Mouse (Mus musculus): Measurements from ENCODE around the gene Scube2.
A peak's percentile ranks its signal among the peaks of the same experiment; 100 is the strongest.

Scube2 gene

DNA sequence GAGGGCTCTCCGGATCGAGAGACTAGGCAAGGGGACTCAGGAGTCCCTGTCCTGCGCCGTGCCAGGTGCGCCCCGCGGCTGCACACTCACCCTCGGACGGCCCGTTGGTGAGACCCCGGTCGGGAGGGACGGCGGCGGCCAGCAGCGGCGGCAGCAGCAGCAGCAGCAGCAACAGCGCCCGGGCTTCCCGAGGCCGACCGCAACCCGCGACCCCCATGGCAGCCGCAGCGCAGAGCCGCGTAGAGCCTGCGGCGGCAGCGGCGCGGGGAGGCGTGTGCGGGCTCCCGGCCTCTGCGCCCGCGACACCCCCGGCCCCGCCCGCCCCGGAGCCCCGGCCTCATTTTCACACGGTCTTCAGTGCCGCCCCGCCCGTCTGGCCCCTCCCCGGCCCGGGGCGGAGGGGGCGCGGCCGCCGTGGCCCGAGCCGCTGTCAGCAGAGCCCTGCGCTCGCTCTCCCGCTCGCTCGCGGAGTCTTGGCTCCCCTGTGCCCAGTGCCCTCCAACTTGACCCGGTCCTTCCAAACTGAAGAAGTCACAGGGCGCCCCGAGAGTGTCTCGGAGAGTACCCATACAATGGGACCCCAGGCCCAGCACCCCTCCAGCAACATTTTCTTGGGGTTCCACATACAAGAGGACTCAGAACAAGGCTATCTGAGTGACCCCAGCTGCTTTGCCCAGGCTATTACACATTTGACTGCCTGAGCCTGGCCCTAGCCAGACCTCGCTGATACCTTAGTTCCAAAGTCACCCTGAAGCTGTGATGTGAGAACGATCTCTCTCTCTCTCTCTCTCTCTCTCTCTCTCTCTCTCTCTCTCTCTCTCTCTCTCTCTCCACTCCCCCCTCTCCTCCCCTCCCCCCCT is at the start of gene Scube2:
Scube2 (minus strand) TSS at position 310 of the 860 bp plus-strand sequence.
- no peak for DNase-seq (ENCODE audit: low read depth)

DNA sequence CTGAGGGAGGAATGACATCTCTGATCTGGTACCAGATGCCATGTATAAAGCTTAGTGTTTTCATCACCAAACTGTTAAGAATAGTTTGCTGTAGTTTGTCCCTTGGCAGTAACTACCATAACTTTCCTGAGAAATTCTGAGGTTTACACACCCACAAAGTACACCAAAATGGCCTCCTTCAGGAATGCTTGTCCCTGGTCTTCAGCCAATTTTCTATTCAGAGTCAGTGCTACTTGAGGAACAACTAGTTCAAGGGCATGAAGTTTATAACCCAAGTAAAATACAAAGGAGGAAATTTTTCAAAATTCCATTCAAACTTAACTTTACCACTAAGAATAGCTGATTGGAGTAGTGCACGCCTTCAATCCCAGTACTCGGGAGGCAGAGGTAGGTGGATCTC is 40.7 kb upstream of the Scube2 start:
- no peak for DNase-seq (ENCODE audit: low read depth)

DNA sequence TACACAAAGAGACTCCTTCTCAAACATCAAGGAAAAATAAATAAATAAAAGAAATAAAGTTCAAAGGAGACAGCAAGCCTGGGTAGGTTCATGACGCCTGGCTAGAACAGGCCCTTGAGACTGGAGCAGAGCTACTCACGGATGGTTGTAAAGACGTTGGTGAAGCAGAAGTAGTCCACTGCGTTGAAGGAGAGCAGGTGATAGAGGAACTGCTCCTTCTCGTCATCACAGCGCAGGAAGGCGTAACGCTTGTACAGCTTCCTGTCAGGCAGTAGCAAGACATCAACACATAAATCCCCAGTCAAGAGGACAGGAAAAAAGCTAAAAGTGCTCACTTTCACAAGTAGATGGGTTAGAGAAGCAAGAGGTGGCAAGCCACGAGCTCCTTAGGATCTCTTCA is 35.4 kb upstream of the Scube2 start:
- peak; percentile 18 for DNase-seq (ENCODE audit: low read depth)

DNA sequence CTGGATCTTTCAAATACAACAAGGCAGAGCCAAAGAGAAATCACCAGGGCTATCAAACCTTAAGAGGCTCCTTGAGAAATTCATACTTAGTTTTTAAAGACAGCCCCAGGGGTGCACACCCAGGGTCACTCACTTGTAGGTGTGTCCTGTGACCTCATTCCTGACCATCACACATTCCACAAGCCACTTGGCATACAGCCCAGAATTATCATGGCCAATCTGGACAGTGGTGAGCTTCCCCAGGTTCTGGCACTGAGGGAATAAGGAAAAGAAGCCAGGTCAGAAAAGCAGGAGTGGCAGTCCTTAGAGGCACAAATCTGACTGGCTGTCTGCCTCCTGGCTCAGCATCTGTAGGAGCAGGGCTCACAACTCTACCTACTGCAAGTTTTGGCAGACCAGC is 33.4 kb upstream of the Scube2 start:
- DNase-seq (ENCODE audit: low read depth): no peak

DNA sequence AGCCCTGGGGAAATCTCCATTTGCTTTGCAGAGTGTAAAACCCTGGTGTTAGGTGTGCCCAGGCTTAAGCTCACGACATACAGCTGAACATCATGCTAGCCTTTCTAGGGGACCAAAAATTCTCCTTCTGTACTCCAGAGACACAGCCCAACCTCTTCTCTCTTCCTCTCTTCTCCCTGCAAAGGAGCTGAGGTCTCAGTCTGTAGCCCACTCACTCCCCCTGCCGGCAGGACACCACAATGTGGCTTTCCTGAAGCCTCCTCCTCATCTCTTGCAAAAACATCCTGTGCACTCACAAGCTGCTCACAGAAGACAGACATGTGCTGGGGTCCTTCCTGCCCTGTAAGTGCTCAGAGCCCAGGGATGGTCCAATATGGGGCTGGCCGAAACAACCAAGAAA is 27.1 kb upstream of the Scube2 start:
- DNase-seq (ENCODE audit: low read depth): peak; percentile 66

DNA sequence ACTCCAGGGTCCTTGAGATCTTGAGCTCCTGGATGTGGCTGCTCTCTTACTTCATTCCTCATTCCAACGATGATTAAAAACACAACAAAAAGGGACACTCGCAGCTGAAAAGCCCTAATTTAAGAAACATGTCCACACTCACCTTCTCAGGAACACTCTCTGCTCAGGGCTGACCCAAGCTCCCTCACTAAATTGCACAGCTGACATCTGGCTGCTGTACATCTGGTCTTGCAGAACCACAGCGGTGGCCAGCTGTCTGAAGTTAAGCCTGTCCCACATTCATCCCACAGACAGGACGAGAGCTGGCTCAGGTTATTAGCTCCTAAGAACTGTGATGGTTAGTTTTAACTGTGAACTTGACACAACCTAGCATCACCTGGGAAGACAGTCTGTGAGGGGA is 26.3 kb upstream of the Scube2 start:
- DNase-seq (ENCODE audit: low read depth): no peak

DNA sequence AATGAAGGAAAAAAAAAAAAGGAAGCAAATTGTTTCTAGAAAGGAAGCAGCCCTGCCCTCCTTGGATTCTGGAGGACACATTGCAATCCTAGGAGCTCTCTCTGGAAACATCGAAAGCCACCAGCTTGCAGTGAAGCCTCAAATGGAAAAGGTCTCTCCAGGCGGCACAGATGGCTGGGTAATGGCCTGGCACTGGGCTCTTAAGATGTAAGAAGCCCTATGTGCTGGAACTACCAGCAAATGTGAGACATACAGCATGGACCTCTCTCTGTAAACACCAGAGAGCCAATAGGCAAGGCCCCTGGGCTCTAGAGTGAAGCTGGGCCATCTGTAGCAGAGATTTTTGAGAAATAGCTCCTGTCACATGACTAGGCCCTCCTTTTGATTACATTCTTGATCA is 24.8 kb upstream of the Scube2 start:
- no peak for DNase-seq (ENCODE audit: low read depth)

DNA sequence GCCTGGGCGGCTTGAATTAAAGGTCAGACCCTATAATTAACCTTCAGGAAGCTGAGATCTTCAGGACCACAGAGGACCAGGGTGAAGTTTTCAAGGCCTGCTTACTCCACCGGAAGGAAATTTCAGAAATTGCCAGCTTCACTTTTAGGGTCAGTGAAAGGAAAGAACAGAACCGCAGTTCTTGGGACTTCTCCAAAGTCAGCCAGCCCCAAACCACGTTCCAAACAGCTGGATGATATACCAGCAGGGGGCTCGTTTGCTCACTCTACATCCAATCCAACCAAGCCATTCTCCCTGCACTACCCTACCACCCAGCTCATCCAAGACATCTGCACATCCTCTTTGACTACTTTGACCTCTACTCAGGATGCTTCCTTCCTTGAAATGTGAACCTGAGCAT is 23.8 kb upstream of the Scube2 start:
- DNase-seq (ENCODE audit: low read depth): no peak

DNA sequence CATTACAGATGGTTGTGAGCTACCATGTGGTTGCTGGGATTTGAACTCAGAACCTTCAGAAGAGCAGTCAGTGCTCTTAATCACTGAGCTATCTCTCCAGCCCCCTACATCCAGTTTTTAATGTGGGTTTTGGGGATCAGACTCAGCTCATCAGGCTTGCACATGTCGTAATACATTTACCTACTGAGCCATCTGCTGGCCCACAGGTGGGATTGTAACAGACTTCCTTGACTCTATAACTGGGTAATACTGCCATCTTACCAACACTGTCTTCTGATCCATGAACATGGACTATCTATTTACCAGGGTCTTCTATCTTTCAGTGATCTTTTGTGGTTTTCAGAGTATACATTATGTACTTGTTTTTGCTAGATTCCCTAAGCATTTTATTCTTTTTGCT is 20.8 kb upstream of the Scube2 start:
- no peak for DNase-seq (ENCODE audit: low read depth)

DNA sequence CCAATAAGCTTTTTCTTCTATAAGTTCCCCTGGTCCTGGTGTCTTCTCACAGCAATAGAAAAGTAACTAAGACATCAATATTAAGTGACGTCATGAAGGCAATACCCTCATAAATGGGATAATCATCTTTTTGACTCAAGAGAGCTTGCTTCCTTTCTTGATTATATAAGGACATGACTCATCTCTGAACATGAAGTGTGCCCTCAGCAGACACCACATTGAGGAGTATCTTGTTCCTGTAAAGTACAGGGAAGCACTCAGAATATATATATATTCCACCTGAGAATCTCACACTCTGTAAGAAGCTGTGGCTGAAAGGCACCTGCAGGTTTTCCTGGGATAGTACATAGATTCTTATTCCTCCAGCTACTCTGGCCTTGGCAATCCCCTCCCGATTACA is 17.1 kb upstream of the Scube2 start:
- DNase-seq (ENCODE audit: low read depth): no peak

DNA sequence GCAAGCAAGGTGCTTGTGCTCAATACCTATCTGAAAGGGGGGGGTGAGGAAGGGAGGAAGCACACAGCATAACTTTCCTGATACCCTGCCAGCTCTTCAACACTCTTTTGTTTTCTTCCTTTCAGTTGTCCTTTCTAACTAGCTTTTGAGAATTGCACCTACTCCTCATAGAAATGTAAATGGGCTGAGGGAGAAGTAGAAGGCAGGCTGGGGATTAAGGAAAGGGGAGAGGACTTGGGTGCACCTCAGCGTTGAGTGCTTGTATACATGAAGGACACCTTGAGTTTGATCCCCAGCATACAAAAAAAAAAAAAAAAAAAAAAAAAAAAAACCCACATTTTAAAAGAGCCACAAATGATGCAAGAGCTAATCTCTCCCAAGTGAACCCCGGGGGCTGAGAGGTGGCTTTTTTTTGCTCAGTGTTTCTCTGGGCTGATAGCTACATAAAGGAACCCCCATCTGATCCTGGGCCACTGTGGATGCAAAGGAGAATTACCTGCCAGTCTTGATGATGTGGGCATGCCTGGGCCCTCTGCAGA is 16.2 kb upstream of the Scube2 start:
- no peak for DNase-seq (ENCODE audit: low read depth)

DNA sequence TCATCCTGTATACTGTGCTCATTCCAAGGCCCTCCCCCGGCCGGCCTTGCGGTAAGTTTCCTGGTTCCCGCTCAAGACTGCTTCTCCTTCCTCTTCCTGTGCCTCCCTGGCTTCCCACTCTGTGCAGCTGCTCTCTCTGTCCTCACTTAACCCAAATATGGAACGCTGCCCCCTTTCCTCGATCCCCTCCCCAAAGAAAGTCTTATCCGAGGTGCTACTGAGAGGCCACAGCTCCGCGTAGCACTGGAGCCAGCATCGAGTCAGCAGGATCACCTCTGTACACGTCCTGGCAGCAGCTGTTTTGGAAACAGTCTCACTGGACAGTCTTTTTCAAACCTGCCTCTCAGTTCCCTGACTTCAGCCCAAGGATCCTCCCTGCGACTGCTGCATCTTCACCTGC is 13.7 kb upstream of the Scube2 start:
- DNase-seq (ENCODE audit: low read depth): no peak

DNA sequence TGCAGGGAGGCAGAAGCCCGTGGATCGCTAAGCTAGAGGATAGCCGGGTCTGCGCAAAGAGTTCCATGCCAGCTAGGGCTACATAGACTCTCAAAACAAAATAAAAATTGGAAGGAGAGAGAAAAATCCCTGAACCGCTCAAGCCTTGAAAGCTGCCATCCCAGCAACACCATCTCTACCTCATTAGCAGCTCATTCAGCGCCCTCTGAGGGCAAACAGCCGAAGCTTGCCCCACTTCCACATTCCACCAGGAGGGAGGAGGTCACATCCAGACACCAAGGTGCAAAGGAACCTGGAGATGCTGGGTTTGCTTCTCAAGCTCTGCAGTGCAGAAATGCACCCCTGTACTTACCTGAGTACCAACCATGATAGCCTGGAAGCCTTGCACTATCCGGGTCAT is 10.6 kb upstream of the Scube2 start:
- DNase-seq (ENCODE audit: low read depth): no peak

DNA sequence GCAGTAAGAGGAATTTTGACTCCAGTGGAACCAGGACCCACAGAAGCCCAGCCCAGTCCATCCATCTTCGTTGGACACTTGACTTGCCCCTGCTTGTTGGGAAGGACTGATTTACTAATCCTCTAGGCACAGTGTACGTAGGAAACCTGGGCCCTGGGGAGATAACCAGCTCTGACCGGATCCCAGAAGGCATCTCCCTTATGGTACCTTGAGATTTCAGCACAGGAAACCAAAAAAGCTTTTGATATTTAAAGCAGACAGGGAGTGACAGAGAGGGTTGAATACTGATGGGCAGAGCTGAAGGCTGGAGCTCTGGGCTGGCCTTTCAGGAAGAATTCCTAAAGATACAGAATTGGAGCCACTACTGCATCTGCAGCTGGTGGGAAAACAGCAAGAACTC is 10.1 kb upstream of the Scube2 start:
- no peak for DNase-seq (ENCODE audit: low read depth)

DNA sequence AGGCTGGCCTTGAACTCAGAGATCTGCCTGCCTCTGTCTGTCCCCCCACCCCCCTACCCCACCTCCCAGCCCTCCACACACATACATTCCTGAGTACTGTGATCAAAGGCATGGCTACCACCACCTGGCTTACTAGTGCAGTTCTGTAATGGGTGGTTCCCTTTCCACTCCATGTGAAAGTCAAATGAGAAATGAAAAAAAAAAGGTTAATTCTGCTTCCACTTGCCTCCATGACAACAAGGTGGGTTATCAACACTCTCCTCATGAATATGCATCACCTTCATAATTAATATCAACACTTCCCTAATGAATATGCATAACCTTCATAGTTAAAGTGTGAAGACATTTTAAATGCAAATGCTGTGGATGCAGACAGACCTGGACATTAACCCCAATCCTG is 9.6 kb upstream of the Scube2 start:
- DNase-seq (ENCODE audit: low read depth): no peak

DNA sequence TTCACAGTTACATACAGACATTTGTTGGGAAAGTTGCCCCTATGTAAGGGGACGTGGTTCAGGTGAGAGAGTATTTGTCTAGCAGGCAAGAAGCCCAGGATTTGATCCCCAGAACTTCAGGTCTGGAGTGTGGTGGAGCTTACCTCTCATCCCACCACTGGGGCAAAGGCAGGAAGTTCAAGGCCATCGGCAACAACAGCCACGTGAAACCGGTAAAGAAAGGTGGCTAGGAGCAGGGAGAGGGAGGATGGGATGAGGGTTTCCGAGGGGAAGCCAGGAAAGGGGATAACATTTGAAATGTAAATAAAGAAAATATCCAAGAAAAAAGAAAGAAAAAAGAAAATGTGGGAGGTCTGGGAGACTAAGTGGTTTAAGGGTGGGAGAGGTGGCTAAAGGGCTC is 7.7 kb upstream of the Scube2 start:
- DNase-seq (ENCODE audit: low read depth): no peak

DNA sequence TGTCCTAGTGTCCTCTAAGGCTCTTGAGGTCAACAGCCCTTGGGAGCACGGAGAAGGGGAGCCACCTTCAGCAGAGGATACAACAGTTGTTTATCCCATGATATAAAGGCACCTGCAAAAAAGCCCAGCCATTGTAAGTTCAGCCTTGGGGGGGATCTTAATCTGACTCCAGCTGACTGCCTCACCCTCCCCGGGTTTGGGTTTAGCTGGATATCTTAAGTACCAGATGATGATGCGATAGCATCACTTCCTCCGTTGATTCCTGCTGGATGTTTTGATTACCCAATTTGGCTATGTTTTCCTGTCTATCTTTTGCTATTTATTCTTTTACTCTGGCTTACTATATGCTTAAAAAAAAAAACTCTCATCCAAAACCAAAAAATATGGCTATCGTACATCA is 5.8 kb upstream of the Scube2 start:
- no peak for DNase-seq (ENCODE audit: low read depth)

DNA sequence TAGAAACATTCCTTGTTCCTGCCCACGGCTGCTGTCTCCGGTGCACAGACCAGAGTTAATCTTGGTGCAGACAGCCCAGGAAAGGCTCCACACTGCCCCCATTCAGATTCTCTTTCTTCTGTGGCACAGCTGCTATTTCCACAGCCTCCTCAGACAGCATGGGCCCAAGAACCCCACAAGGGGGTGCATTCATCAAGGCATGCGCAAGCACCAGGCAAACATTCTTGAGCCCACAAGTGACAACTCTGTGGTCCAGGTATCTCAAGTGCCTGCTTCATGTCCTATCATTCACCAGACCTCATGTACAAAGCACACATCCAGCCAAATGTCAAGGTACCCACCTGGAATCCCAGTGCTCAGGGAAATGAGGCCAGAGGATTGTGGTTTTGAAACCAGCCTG is 3.0 kb upstream of the Scube2 start:
- DNase-seq (ENCODE audit: low read depth): no peak

DNA sequence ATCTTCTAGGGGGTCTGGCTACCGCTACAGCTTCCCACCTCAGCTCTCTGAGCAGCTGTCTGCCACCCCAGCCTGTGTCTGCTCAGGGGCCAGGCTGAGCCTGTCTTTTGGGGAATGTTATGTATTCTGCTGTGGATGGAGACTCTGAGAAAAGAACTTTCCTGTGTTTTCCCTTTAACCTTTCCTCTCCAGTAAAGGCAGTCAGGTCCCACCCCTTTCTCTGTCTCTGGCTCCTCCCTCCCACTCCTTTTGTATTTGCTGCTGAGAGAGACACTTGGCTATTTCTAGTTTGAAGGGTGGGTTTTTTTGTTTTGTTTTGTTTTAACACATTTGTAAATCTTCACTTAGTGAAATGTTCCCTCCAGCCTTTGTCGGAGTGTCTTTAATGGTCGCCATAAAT is 1.2 kb upstream of the Scube2 start:
- DNase-seq (ENCODE audit: low read depth): no peak

DNA sequence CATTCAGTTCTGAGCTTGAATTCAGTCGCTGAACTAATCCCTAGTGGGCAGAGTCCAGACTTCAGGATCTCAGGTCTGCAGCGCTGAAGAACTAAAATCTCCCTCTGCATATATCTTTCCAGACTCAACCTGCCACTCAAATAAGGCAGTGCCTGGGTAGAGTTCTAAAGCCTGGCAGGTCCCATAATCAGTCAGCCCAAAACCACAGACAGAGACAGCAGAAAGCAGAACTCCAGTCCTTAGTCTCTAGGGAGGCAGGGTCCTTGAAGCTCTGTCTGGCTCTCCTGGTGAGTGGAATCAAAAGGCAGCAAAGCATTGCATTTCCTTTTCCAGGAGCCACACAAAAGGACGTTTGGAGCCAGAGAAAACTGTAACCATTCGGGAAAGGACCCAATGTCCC is 1.9 kb downstream of the Scube2 start:
- no peak for DNase-seq (ENCODE audit: low read depth)

DNA sequence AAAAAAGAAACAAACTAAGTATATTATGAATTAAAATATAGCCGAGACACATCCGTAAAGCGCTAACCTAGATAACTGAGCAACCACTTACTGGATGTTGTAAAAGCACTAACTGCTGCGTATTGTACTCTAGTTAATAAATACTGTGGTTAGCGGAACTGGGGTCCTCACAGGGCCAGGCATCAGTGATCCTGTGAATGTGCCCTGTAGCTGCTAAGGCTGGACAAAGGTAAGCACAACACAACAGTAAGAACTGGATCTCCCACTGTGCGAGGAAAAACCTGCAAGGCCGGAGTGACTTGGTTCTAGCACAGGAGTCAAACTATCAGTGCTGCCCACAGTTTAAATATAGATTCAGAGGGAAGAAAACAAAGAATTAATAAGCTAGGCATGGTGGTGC is 5.3 kb downstream of the Scube2 start:
- no peak for DNase-seq (ENCODE audit: low read depth)

DNA sequence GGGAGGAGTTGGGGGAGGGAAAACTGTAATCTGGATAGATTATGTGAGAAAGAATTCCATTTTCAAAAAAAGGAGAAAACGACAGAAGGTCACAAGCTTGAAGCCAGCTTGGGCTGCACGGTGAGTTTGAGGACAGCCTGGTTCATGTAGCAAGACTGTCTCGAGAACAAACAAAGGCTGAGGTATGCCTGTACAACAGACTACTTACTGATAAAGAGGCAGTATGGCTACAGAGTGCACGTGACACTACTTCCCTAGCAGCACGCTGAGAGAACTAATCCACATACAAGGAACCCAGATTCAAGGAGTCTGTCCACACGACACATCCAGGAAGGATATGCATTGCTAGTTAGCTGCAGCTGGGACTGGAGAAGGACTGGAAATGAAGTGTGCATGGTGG is 6.1 kb downstream of the Scube2 start:
- DNase-seq (ENCODE audit: low read depth): no peak

DNA sequence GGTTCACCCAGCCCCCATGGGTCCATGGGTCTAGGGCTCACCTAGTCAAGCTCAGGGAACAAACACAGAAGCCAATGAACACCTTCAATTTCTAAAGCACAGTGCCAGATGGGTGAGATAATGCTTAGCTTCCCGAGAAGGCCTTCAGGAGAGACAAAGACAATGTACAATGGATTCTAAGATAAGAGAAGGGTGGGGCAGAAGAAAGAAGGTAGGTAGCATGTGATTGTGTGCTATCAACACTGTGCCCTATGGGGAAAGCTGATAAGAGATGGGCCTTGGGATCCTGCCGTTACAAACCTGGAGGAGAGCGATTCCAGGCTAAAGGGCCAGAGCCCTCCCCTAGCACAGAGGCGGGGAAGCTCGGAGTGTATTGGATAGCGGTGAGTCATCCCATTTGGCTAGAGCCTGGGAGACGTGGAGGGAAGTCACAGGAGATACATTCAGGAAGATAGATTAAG is 12.7 kb downstream of the Scube2 start:
- DNase-seq (ENCODE audit: low read depth): no peak

DNA sequence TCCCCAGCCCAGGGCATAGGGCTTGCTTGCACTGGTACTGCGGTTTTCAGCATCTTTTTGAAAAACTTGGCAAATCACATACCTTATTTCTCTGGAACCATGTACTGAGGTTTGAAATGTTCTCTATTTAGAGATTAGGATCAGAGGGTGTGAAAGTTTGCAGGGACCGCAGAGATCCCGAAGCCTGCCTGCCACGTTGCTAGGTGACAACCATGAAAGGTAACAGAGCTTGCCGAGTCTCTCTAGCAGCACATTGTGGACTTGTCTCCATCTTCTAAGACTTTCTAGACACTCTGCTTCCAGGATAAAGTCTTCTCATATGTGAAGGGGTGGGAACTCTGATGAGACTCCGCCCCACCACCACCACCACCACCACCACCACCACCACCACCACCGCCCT is 13.5 kb downstream of the Scube2 start:
- DNase-seq (ENCODE audit: low read depth): no peak
